Mouse (Mus musculus): ENCODE data around the gene Acy3.
"Not testable (repeated sequence)": the region's sequence is repeated elsewhere in the genome, so short reads cannot be mapped to it uniquely, and the experiment has no call there.

The Acy3 gene

GRCm38 (mm10) chr19:3986334-3986733, at the start of gene Acy3:
Acy3 (plus strand) TSS chr19:3986570.
- no peak for DNase-seq (ENCODE audit: low spot score in 2 of 2)

GRCm38 (mm10) chr19:3942315-3942714, 44.1 kb upstream of the Acy3 start:
- no peak for DNase-seq (ENCODE audit: low spot score in 2 of 2)

GRCm38 (mm10) chr19:3942986-3943735, 43.2 kb upstream of the Acy3 start:
- peak in 1 of 2 experiments; percentile 78 for DNase-seq (ENCODE audit: low spot score in 2 of 2)

GRCm38 (mm10) chr19:3945872-3946564, 40.4 kb upstream of the Acy3 start:
- peak; percentile 52 to 54 for DNase-seq (ENCODE audit: low spot score in 2 of 2)

GRCm38 (mm10) chr19:3946715-3947114, 39.7 kb upstream of the Acy3 start:
- peak; percentile 50 to 65 for DNase-seq (ENCODE audit: low spot score in 2 of 2)

GRCm38 (mm10) chr19:3947813-3948212, 38.6 kb upstream of the Acy3 start:
- DNase-seq (ENCODE audit: low spot score in 2 of 2), result no peak

GRCm38 (mm10) chr19:3948546-3948945, 37.8 kb upstream of the Acy3 start:
- no peak for DNase-seq (ENCODE audit: low spot score in 2 of 2)

GRCm38 (mm10) chr19:3950331-3950730, 36.0 kb upstream of the Acy3 start:
- DNase-seq (ENCODE audit: low spot score in 2 of 2), result no peak

GRCm38 (mm10) chr19:3951461-3951860, 34.9 kb upstream of the Acy3 start:
- DNase-seq (ENCODE audit: low spot score in 2 of 2), result no peak

GRCm38 (mm10) chr19:3952099-3952498, 34.3 kb upstream of the Acy3 start:
- no peak for DNase-seq (ENCODE audit: low spot score in 2 of 2)

GRCm38 (mm10) chr19:3955033-3955432, 31.3 kb upstream of the Acy3 start:
- DNase-seq (ENCODE audit: low spot score in 2 of 2), result no peak

GRCm38 (mm10) chr19:3955804-3956203, 30.6 kb upstream of the Acy3 start:
- DNase-seq (ENCODE audit: low spot score in 2 of 2), result no peak

- DNase-seq (ENCODE audit: low spot score in 2 of 2), result not testable (repeated sequence)
Observed at GRCm38 (mm10) chr19:3957296-3958036, 28.9 kb upstream of the Acy3 start.

GRCm38 (mm10) chr19:3958470-3958869, 27.9 kb upstream of the Acy3 start, which contains the start of gene Aldh3b3:
Aldh3b3 (plus strand) TSS chr19:3958645.
- no peak for DNase-seq (ENCODE audit: low spot score in 2 of 2)

- DNase-seq (ENCODE audit: low spot score in 2 of 2), result no peak
Observed at GRCm38 (mm10) chr19:3959030-3959429, 27.3 kb upstream of the Acy3 start.

- DNase-seq (ENCODE audit: low spot score in 2 of 2), result no peak
Observed at GRCm38 (mm10) chr19:3960211-3960610, 26.2 kb upstream of the Acy3 start.

GRCm38 (mm10) chr19:3961805-3962204, 24.6 kb upstream of the Acy3 start:
- not testable (repeated sequence) for DNase-seq (ENCODE audit: low spot score in 2 of 2)

- no peak for DNase-seq (ENCODE audit: low spot score in 2 of 2)
Observed at GRCm38 (mm10) chr19:3962469-3962868, 23.9 kb upstream of the Acy3 start.

- DNase-seq (ENCODE audit: low spot score in 2 of 2), result no peak
Observed at GRCm38 (mm10) chr19:3964030-3964429, 22.3 kb upstream of the Acy3 start.

- no peak for DNase-seq (ENCODE audit: low spot score in 2 of 2)
Observed at GRCm38 (mm10) chr19:3966330-3967075, 19.9 kb upstream of the Acy3 start.

- no peak for DNase-seq (ENCODE audit: low spot score in 2 of 2)
Observed at GRCm38 (mm10) chr19:3967258-3967657, 19.1 kb upstream of the Acy3 start.

GRCm38 (mm10) chr19:3972229-3972628, 14.1 kb upstream of the Acy3 start, which contains the start of gene Aldh3b2:
Aldh3b2 (plus strand) TSS chr19:3972328.
- no peak for DNase-seq (ENCODE audit: low spot score in 2 of 2)
